Mouse (Mus musculus) inflammation-experienced regulatory T-cells (primary cell): ENCODE data around the gene Olfr320. TPM values are rescaled to one million over a fixed set of nuclear protein-coding genes. Genes with fewer than 3 reads are reported as not detected.

Experiments
- polyA plus RNA-seq, 2 experiments: library from polyadenylated mRNA; unstranded; fragments of 100-300 nt; shearing (Covaris generic); gene quantifications; one replicate each; pipeline ENCODE4 v1.2.1; 2017

The Olfr320 gene
- under 1 TPM in 1 of 2 experiments, not detected in 1; 0.48 TPM for polyA plus RNA-seq

DNA sequence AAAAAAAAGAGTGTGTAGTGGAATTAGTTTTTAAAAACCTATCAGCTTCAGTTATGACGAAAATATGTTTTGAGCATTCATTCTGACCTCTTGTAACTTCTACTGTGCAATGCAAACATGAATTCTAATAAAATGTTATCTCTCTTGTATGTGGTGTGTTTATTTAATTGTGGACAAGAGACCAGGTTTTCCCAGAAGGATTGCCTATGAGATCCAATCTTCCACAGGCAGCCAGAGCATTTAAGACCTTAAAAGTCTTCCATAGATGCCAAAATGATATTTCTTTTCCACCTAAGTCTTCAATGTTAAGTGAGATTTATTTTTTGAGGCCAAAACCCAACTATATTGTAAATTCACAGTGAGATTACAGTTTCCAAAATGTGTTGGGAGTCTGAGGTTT, at the start of gene Olfr320:
Gene Olfr320 (plus strand): TSS at position 301 of the 400 bp plus-strand sequence.

DNA sequence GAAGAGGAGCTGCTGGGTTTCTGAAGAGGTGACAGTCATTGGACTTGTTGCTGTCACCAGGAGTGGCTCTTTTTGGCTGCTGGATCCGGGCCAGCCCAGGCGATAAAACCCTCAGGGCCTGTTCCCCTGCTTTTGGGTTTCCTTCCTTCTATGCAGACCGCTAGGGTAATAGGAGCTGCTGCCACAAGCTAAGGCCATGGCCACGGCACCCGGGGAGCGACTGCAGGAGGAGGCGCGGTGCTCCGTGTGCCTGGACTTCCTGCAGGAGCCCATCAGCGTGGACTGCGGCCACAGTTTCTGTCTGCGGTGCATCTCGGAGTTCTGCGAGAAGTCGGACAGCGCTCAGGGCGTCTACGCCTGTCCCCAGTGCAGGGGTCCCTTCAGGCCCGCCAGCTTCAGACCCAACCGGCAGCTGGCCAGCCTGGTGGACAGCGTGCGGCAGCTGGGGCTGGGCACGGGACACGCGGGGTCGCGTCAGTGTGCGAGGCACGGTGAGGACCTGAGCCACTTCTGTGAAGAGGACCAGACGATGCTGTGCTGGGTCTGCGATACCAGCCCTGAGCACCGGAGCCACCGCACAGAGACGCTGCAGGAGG, 40.5 kb upstream of the Olfr320 start, which contains the start of gene Trim58:
Gene Trim58 (plus strand): TSS at position 194 of the 596 bp plus-strand sequence.

DNA sequence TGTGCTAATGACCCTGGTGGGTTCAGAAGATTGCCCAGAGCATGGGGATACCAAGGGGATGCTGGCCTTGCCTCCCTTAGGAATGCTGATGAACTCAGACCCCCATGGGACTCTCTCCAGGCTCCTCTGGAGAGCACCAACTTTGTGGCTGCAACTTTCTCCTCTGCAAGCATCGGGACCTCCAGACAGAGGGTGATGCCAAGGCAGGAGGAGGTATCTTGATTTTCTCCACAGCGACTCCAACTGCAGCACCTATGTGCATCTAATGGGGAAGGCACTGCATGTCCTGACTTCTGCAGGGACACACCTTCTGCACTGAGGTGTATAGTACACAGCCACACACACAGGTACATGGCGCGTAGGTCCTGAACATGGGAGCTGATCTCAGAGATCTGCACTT, 22.3 kb upstream of the Olfr320 start, which contains the start of gene Olfr322:
Gene Olfr322 (plus strand): TSS at position 187 of the 400 bp plus-strand sequence.

DNA sequence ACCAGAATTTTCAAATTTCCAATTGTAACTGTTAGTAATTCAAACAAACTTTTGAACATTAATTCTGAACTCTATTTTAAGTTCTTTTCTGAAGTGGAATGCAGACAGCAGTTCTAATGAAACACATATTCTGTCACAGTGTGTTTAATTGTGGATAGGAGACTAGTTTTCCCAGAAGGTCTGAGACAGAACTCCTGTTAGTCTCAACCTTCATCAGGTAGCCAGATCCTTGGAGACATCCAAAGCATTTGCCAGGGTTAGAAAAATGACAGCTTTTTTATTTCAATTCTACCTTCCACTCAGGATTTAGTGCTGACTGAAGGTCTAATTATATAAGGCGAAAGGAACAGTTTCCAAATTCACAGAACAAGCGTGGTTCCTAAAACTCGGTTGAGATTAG, 18.0 kb downstream of the Olfr320 start, which contains the start of gene Olfr319:
Gene Olfr319 (plus strand): TSS at position 301 of the 400 bp plus-strand sequence.

DNA sequence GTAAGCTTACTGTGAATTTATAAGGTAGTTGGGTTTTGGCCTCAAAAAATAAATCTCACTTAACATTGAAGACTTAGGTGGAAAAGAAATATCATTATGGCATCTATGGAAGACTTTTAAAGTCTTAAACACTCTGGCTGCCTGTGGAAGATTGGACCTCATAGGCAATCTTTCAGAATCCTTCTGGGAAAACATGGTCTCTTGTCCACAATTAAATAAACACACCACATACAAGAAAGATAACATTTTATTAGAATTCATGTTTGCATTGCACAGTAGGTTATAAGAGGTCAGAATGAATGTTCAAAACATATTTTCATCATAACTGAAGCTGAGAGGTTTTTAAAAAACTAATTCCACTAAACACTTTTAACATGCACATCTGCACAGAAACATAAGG, 43.0 kb downstream of the Olfr320 start, which contains the start of gene Olfr318:
Gene Olfr318 (minus strand): TSS at position 101 of the 400 bp plus-strand sequence.

Other genes with a start within 250 kb of the Olfr320 start
- 1 to 10 TPM in 1 of 2 experiments, under 1 TPM in 1; 0.42 to 1.0 TPM for gene Gm12253, start 248.5 kb upstream of the Olfr320 start, polyA plus RNA-seq
- gene Lypd9, start 228.2 kb upstream of the Olfr320 start, polyA plus RNA-seq, result not detected
- under 1 TPM in 1 of 2 experiments, not detected in 1; 0.11 TPM for gene Olfr30, start 218.8 kb upstream of the Olfr320 start, polyA plus RNA-seq
- gene Olfr332, start 188.5 kb upstream of the Olfr320 start, polyA plus RNA-seq, result under 1 TPM in 1 of 2 experiments, not detected in 1; 0.72 TPM
- gene Olfr331, start 178.5 kb upstream of the Olfr320 start, polyA plus RNA-seq, result under 1 TPM in 1 of 2 experiments, not detected in 1; 0.67 TPM
- 1 to 10 TPM in 1 of 2 experiments, not detected in 1; 3.3 TPM for gene Olfr330, start 146.3 kb upstream of the Olfr320 start, polyA plus RNA-seq
- not detected for gene Olfr329-ps, start 134.7 kb upstream of the Olfr320 start, polyA plus RNA-seq
- gene Olfr328, start 125.5 kb upstream of the Olfr320 start, polyA plus RNA-seq, result 1 to 10 TPM in 1 of 2 experiments, not detected in 1; 1.3 TPM
- gene Olfr224, start 110.5 kb upstream of the Olfr320 start, polyA plus RNA-seq, result under 1 TPM; 0.24 to 0.29 TPM
- gene Olfr325, start 103.4 kb upstream of the Olfr320 start, polyA plus RNA-seq, result not detected
- not detected for gene Olfr324, start 86.0 kb upstream of the Olfr320 start, polyA plus RNA-seq
- under 1 TPM in 1 of 2 experiments, not detected in 1; 0.66 TPM for gene 2210407C18Rik, start 65.0 kb upstream of the Olfr320 start, polyA plus RNA-seq
- not detected for gene Olfr323, start 50.6 kb upstream of the Olfr320 start, polyA plus RNA-seq
- under 1 TPM; 0.07 to 0.29 TPM for gene Trim58, start 40.6 kb upstream of the Olfr320 start, polyA plus RNA-seq
- gene Olfr322, start 22.3 kb upstream of the Olfr320 start, polyA plus RNA-seq, result not detected
- gene Olfr319, start 18.1 kb downstream of the Olfr320 start, polyA plus RNA-seq, result under 1 TPM in 1 of 2 experiments, not detected in 1; 0.10 TPM
- under 1 TPM; 0.07 to 0.40 TPM for gene Olfr318, start 42.9 kb downstream of the Olfr320 start, polyA plus RNA-seq
- not detected for gene Olfr317, start 58.1 kb downstream of the Olfr320 start, polyA plus RNA-seq
- not detected for gene Olfr316, start 71.6 kb downstream of the Olfr320 start, polyA plus RNA-seq
- not detected for gene Olfr315, start 92.1 kb downstream of the Olfr320 start, polyA plus RNA-seq
- gene Olfr314, start 101.9 kb downstream of the Olfr320 start, polyA plus RNA-seq, result under 1 TPM in 1 of 2 experiments, not detected in 1; 0.39 TPM
- not detected for gene Fam183b, start 120.9 kb downstream of the Olfr320 start, polyA plus RNA-seq
- gene Olfr313, start 133.9 kb downstream of the Olfr320 start, polyA plus RNA-seq, result not detected
- under 1 TPM in 1 of 2 experiments, not detected in 1; 0.10 TPM for gene Olfr312, start 148.1 kb downstream of the Olfr320 start, polyA plus RNA-seq
- under 1 TPM; 0.12 to 0.17 TPM for gene Olfr311, start 158.2 kb downstream of the Olfr320 start, polyA plus RNA-seq
- 10 to 100 TPM in 1 of 2 experiments, 1 to 10 TPM in 1; 7.6 to 12.7 TPM for gene Gm12258, start 166.1 kb downstream of the Olfr320 start, polyA plus RNA-seq
- gene 2810021J22Rik, start 186.1 kb downstream of the Olfr320 start, polyA plus RNA-seq, result 10 to 100 TPM in 1 of 2 experiments, 1 to 10 TPM in 1; 6.5 to 10.4 TPM
- gene Zfp39, start 223.1 kb downstream of the Olfr320 start, polyA plus RNA-seq, result 10 to 100 TPM; 10.1 to 11.1 TPM
- under 1 TPM; 0.04 to 0.98 TPM for gene Btnl10, start 236.8 kb downstream of the Olfr320 start, polyA plus RNA-seq